Mouse (Mus musculus) kidney, adult 2 months (tissue): ENCODE results near the gene Tfap4.

Source experiments
- CTCF ChIP-seq: fragments of 200-500 bp; conservative IDR thresholded peaks from 2 replicates; pipeline ENCODE4 v1.5.1; 2011; ENCODE audit warnings: low read depth, mild to moderate bottlenecking, control low read depth, low read length, moderate library complexity, mixed read lengths; ENCODE audit not compliant: insufficient read depth, insufficient read length
- POLR2A ChIP-seq: fragments of 200-500 bp; IDR thresholded peaks from one replicate; pipeline ENCODE4 v1.6.1; 2011; ENCODE audit warnings: low read depth, low read length, control low read depth

GRCm38 (mm10) chr16:4517906-4518305 lies 41.7 kb downstream of the Tfap4 start:
- no peak for TF ChIP-seq CTCF
- TF ChIP-seq POLR2A = no peak
